Mouse (Mus musculus) megakaryocyte, embryonic 14.5 days (primary cell): Measurements from ENCODE around the gene Gm47995.

Experiments
- FLI1 ChIP-seq: IDR thresholded peaks from 2 replicates; pipeline ENCODE4 v1.6.1; 2012; ENCODE audit warnings: low read length, inconsistent platforms, mixed read lengths
- GATA1 ChIP-seq: IDR thresholded peaks from 3 replicates; pipeline ENCODE4 v1.6.1; 2012; ENCODE audit warnings: mixed read lengths, low read length, inconsistent platforms, borderline replicate concordance

GRCm38 (mm10) chr1:151233756-151234155, 35.5 kb downstream of the Gm47995 start:
- TF ChIP-seq GATA1 (no peak), FLI1 (no peak)
